Mouse (Mus musculus) CH12.LX (cell line): ENCODE measurements around the gene Fhl3.

Experiments used
- CHD2 ChIP-seq: IDR thresholded peaks from 2 replicates; pipeline ENCODE4 v1.6.1; 2011; ENCODE audit warnings: low read length, improper control_type of control experiment
- CTCF ChIP-seq, 2 experiments: IDR thresholded peaks in 1 of 2; conservative IDR thresholded peaks in 1 of 2; 2 replicates each; pipeline ENCODE4 v1.5.1; 2011 to 2012; ENCODE audit warnings: low read depth in 2 of 2, low read length in 2 of 2, improper control_type of control experiment in 1 of 2, inconsistent platforms in 1 of 2, mild to moderate bottlenecking in 1 of 2, moderate library complexity in 1 of 2
- EP300 ChIP-seq: IDR thresholded peaks from 2 replicates; pipeline ENCODE4 v1.6.1; 2011; ENCODE audit warnings: low read length, improper control_type of control experiment
- MEF2A ChIP-seq: IDR thresholded peaks from 2 replicates; pipeline ENCODE4 v1.6.1; 2014; ENCODE audit warnings: low read depth, mild to moderate bottlenecking, inconsistent platforms, low read length, improper control_type of control experiment, borderline replicate concordance
- POLR2A ChIP-seq: IDR thresholded peaks from 2 replicates; pipeline ENCODE4 v1.6.1; 2011; ENCODE audit warnings: low read depth, mild to moderate bottlenecking, improper control_type of control experiment, low read length
- RCOR1 ChIP-seq: conservative IDR thresholded peaks from 2 replicates; pipeline ENCODE4 v1.6.1; 2012; ENCODE audit warnings: low read depth, mild to moderate bottlenecking, inconsistent platforms, low read length, improper control_type of control experiment
- TCF12 ChIP-seq: IDR thresholded peaks from 2 replicates; pipeline ENCODE4 v1.6.1; 2014; ENCODE audit warnings: low read depth, mild to moderate bottlenecking, inconsistent platforms, low read length, improper control_type of control experiment
- ZC3H11A ChIP-seq: IDR thresholded peaks from 2 replicates; pipeline ENCODE4 v1.6.1; 2012; ENCODE audit warnings: low read depth, mild to moderate bottlenecking, inconsistent platforms, low read length, improper control_type of control experiment
- ZKSCAN1 ChIP-seq: IDR thresholded peaks from 2 replicates; pipeline ENCODE4 v1.6.1; 2012; ENCODE audit warnings: low read depth, inconsistent platforms, low read length, improper control_type of control experiment, borderline replicate concordance
- ZMIZ1 ChIP-seq: IDR thresholded peaks from 2 replicates; pipeline ENCODE4 v1.6.1; 2012; ENCODE audit warnings: low read depth, mild to moderate bottlenecking, inconsistent platforms, low read length, improper control_type of control experiment

GRCm38 (mm10) chr4:124660603-124661002 is 39.9 kb upstream of the Fhl3 start:
- no peak for TF ChIP-seq MEF2A
- no peak for TF ChIP-seq CHD2
- no peak for TF ChIP-seq ZMIZ1
- no peak for TF ChIP-seq CTCF (conservative IDR thresholded peaks at IDR 0.05 in 1 of 2, IDR thresholded peaks at IDR 0.05 in 1 of 2; ENCODE audit: low read depth in 2 of 2, low read length in 2 of 2)
- TF ChIP-seq RCOR1, result no peak
- no peak for TF ChIP-seq POLR2A
- TF ChIP-seq EP300, result no peak
- no peak for TF ChIP-seq ZKSCAN1
- no peak for TF ChIP-seq TCF12
- TF ChIP-seq ZC3H11A, result no peak
